Mouse (Mus musculus): ENCODE results near the gene Scaf4. TPM values are rescaled to one million over a fixed set of nuclear protein-coding genes. Genes with fewer than 3 reads are reported as not detected.
A peak's percentile ranks its signal among the peaks of the same experiment; 100 is the strongest.

The Scaf4 gene
- total RNA-seq, 1 experiment: 36.0 TPM

DNA sequence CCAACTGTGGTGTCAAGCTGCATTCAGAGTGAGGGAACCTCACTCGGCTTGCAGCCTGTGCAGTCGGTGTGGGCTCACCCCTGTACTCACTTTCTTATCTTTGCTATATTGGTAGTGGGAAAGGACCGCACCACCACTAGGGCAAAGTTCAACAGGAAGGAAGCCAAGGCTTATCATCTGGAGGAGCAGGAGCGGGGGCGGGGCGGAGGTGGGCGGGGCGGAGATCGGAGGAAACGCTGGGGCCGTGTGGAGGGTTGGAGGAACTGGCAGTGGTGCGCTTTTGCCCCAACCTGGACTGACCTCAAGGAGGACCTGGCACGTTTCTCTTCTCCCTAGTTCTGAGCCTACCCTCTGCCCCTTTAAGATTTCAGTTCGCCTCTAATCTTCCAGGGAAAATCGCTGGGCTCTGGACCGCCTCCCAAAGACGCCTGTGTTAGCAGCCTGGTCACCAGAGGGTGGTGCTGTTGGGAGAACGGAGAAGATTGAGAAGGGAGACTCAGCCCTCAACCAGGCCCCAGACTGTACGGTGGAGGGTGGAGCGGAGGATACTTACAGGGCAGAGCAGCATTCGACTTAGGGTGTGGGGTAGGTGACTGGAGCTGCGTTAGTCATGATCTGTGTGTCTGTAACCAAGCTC is 86.8 kb downstream of the Scaf4 start:
- TF ChIP-seq MAFK (IDR thresholded peaks at IDR 0.05; ENCODE audit: insufficient read depth, low read depth, low read length): no peak
- no peak for TF ChIP-seq ZNF384 (IDR thresholded peaks at IDR 0.05; ENCODE audit: low read depth, low read length)
- TF ChIP-seq HCFC1 (IDR thresholded peaks at IDR 0.05; ENCODE audit: borderline replicate concordance, insufficient read depth, low read length): peak; percentile 44; the same call in 1 of the 2 replicates
- peak; percentile 14; the same call in 1 of the 2 replicates for TF ChIP-seq CHD2 (IDR thresholded peaks at IDR 0.05; ENCODE audit: low read depth, low read length)
- TF ChIP-seq ZC3H11A (IDR thresholded peaks at IDR 0.05; ENCODE audit: borderline replicate concordance, low read depth, low read length): no peak
- Histone ChIP-seq H3K27ac (ENCODE audit: insufficient read depth, low read depth, low read length, poor library complexity, severe bottlenecking) (no peak overlapping the region; the same call in 1 of the 2 replicates), H3K36me3 (ENCODE audit: control insufficient read depth, insufficient read depth, low read length, poor library complexity, severe bottlenecking) (no peaks in the 10 kb centered on the region), H3K4me3 (ENCODE audit: insufficient read depth in 1 of 2, low read depth in 1 of 2, low read length in 2 of 2, poor library complexity in 1 of 2, severe bottlenecking in 1 of 2) (peak overlapping the region; percentile 62 to 78), H3K4me1 (ENCODE audit: control insufficient read depth in 2 of 2, insufficient read depth in 2 of 2, low read length in 2 of 2, poor library complexity in 1 of 2) (peaks cover 4 to 9% of the 10 kb centered on the region in 2 experiments; a peak in 3 of 4 replicates), H3K9ac (ENCODE audit: insufficient read depth, low read depth, low read length, poor library complexity, severe bottlenecking) (peak overlapping the region; percentile 68; the same call in 1 of the 2 replicates), H3K9me3 (ENCODE audit: control insufficient read depth, insufficient read depth, low read depth, low read length) (no peaks in the 10 kb centered on the region)
- peak; percentile 77 for DNase-seq (ENCODE audit: low read depth, low spot score)
- in situ Hi-C loops (cut with MboI; ENCODE audit: low sequenced_read_pairs in 2 of 2, unreplicated experiment in 2 of 2): no loop called here

DNA sequence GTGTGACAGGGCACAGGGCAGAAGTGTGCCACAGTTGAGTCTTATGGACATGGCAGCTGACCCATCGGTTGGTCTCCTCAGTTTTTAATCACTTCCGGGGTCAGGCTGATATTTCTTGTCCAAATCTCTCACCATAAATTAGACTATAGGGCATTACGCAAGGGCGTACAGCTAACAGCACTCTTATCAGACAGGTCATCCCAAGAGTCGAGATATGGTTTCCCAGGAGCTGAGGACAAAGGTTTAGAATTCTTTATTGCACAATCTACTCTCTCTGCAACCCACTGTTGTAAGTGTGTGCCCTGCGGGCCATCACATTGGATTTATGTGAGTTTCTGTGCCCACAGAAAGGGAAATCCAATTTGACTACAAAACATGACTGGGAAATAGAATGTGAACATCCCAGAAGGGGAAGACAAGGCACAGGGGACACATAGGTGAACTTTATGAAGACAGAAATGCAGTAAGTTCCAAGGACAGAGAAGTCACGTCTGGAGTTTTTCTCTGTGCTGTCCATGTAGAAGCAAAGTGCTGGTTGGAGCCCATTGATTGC is 87.5 kb downstream of the Scaf4 start:
- Histone ChIP-seq H3K9me3 (ENCODE audit: control insufficient read depth, insufficient read depth, low read depth, low read length) (no peaks in the 10 kb centered on the region), H3K4me1 (ENCODE audit: control insufficient read depth in 2 of 2, insufficient read depth in 2 of 2, low read length in 2 of 2, poor library complexity in 1 of 2) (peaks cover 2 to 9% of the 10 kb centered on the region in 2 experiments; a peak in 3 of 4 replicates), H3K9ac (ENCODE audit: insufficient read depth, low read depth, low read length, poor library complexity, severe bottlenecking) (no peak overlapping the region), H3K36me3 (ENCODE audit: control insufficient read depth, insufficient read depth, low read length, poor library complexity, severe bottlenecking) (no peaks in the 10 kb centered on the region), H3K4me3 (ENCODE audit: insufficient read depth in 1 of 2, low read depth in 1 of 2, low read length in 2 of 2, poor library complexity in 1 of 2, severe bottlenecking in 1 of 2) (no peak overlapping the region), H3K27ac (ENCODE audit: insufficient read depth, low read depth, low read length, poor library complexity, severe bottlenecking) (no peak overlapping the region)
- no peak for DNase-seq (ENCODE audit: low read depth, low spot score)
- no peak for TF ChIP-seq HCFC1 (IDR thresholded peaks at IDR 0.05; ENCODE audit: borderline replicate concordance, insufficient read depth, low read length)
- no peak for TF ChIP-seq MAFK (IDR thresholded peaks at IDR 0.05; ENCODE audit: insufficient read depth, low read depth, low read length)
- no peak for TF ChIP-seq CHD2 (IDR thresholded peaks at IDR 0.05; ENCODE audit: low read depth, low read length)
- TF ChIP-seq ZNF384 (IDR thresholded peaks at IDR 0.05; ENCODE audit: low read depth, low read length): no peak
- TF ChIP-seq ZC3H11A (IDR thresholded peaks at IDR 0.05; ENCODE audit: borderline replicate concordance, low read depth, low read length): no peak
- in situ Hi-C loops (cut with MboI; ENCODE audit: low sequenced_read_pairs in 2 of 2, unreplicated experiment in 2 of 2): no loop called here

DNA sequence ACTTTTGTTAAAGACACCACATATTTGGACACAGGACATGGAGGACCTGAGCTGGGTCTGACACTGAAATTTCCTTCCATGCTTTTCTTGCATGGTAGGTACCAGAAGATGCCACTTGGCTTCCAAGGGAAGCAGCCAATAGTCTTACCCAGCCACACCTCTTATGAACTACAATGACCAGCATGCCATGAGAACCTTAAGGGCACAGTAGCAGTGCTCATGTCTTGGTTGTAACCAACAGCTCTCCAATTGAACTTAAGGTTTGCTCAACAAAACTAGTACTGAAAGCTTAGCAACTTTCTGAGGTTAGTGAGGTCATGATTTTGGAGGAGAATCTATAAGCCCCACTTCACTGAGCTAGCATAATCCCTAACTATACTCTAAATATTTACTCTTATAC is 90.6 kb downstream of the Scaf4 start:
- no peaks in the 10 kb centered on the region for H3K9me3 ChIP-seq (ENCODE audit: control insufficient read depth, insufficient read depth, low read depth, low read length)
- TF ChIP-seq ZNF384 (IDR thresholded peaks at IDR 0.05; ENCODE audit: low read depth, low read length) (no peak), HCFC1 (IDR thresholded peaks at IDR 0.05; ENCODE audit: borderline replicate concordance, insufficient read depth, low read length) (no peak), CHD2 (IDR thresholded peaks at IDR 0.05; ENCODE audit: low read depth, low read length) (no peak), MAFK (IDR thresholded peaks at IDR 0.05; ENCODE audit: insufficient read depth, low read depth, low read length) (no peak), ZC3H11A (IDR thresholded peaks at IDR 0.05; ENCODE audit: borderline replicate concordance, low read depth, low read length) (no peak)
- H3K4me1 ChIP-seq (ENCODE audit: control insufficient read depth in 2 of 2, insufficient read depth in 2 of 2, low read length in 2 of 2, poor library complexity in 1 of 2): peaks cover 2 to 9% of the 10 kb centered on the region in 2 experiments; a peak in 3 of 4 replicates
- DNase-seq (ENCODE audit: low read depth, low spot score): no peak
- in situ Hi-C loops (cut with MboI; ENCODE audit: low sequenced_read_pairs in 2 of 2, unreplicated experiment in 2 of 2): no loop called here
- H3K9ac ChIP-seq (ENCODE audit: insufficient read depth, low read depth, low read length, poor library complexity, severe bottlenecking): no peak overlapping the region
- H3K36me3 ChIP-seq (ENCODE audit: control insufficient read depth, insufficient read depth, low read length, poor library complexity, severe bottlenecking): no peaks in the 10 kb centered on the region
- no peak overlapping the region for H3K4me3 ChIP-seq (ENCODE audit: insufficient read depth in 1 of 2, low read depth in 1 of 2, low read length in 2 of 2, poor library complexity in 1 of 2, severe bottlenecking in 1 of 2)
- H3K27ac ChIP-seq (ENCODE audit: insufficient read depth, low read depth, low read length, poor library complexity, severe bottlenecking): no peak overlapping the region

GRCm38 (mm10) chr16:90191289-90191688 is 93.0 kb downstream of the Scaf4 start:
- in situ Hi-C loops (cut with MboI; ENCODE audit: low sequenced_read_pairs in 2 of 2, unreplicated experiment in 2 of 2): no loop called here

More at GRCm38 (mm10) chr16:90191289-90191688, 93.0 kb downstream of the Scaf4 start:
- Histone ChIP-seq H3K27ac (ENCODE audit: insufficient read depth, low read depth, low read length, poor library complexity, severe bottlenecking) (no peak overlapping the region), H3K4me1 (ENCODE audit: control insufficient read depth in 2 of 2, insufficient read depth in 2 of 2, low read length in 2 of 2, poor library complexity in 1 of 2) (no peaks in the 10 kb centered on the region; a peak in 2 of 4 replicates), H3K9ac (ENCODE audit: insufficient read depth, low read depth, low read length, poor library complexity, severe bottlenecking) (no peak overlapping the region), H3K4me3 (ENCODE audit: insufficient read depth in 1 of 2, low read depth in 1 of 2, low read length in 2 of 2, poor library complexity in 1 of 2, severe bottlenecking in 1 of 2) (no peak overlapping the region), H3K9me3 (ENCODE audit: control insufficient read depth, insufficient read depth, low read depth, low read length) (no peaks in the 10 kb centered on the region), H3K36me3 (ENCODE audit: control insufficient read depth, insufficient read depth, low read length, poor library complexity, severe bottlenecking) (no peaks in the 10 kb centered on the region)
- DNase-seq (ENCODE audit: low read depth, low spot score): no peak
- no peak for TF ChIP-seq MAFK (IDR thresholded peaks at IDR 0.05; ENCODE audit: insufficient read depth, low read depth, low read length)
- TF ChIP-seq ZC3H11A (IDR thresholded peaks at IDR 0.05; ENCODE audit: borderline replicate concordance, low read depth, low read length): no peak
- TF ChIP-seq ZNF384 (IDR thresholded peaks at IDR 0.05; ENCODE audit: low read depth, low read length): no peak
- TF ChIP-seq CHD2 (IDR thresholded peaks at IDR 0.05; ENCODE audit: low read depth, low read length): no peak
- no peak for TF ChIP-seq HCFC1 (IDR thresholded peaks at IDR 0.05; ENCODE audit: borderline replicate concordance, insufficient read depth, low read length)

Measured in ES-E14 (cell line).